Mouse (Mus musculus) intestine, embryonic 15.5 days (tissue): ENCODE results near the gene Rbp1. TPM values are rescaled to one million over a fixed set of nuclear protein-coding genes. Genes with fewer than 3 reads are reported as not detected.

Experiments used
- ATAC-seq: fragments of 200-750 bp; cut with Nextera tagmentation; 2 replicates; pipeline ENCODE4 v1.8.0; 2017; ENCODE audit warnings: moderate TSS enrichment, moderate library complexity
- H3K27ac ChIP-seq: fragments of 300-500 bp; sonication (generic); 2 replicates; pipeline ENCODE4 v1.5.1; 2015; ENCODE audit warnings: mild to moderate bottlenecking, inconsistent platforms
- H3K27me3 ChIP-seq: fragments of 300-500 bp; sonication (generic); replicated peaks from 2 replicates; pipeline ENCODE4 v1.6.1; 2015; ENCODE audit warnings: inconsistent platforms
- H3K36me3 ChIP-seq: fragments of 300-500 bp; sonication (generic); 2 replicates; pipeline ENCODE4 v1.6.1; 2015; ENCODE audit warnings: inconsistent platforms
- H3K4me1 ChIP-seq: fragments of 300-500 bp; sonication (generic); replicated peaks from 2 replicates; pipeline ENCODE4 v1.6.1; 2015; ENCODE audit warnings: inconsistent platforms
- H3K4me2 ChIP-seq: fragments of 300-500 bp; sonication (generic); replicated peaks from 2 replicates; pipeline ENCODE4 v1.6.1; 2015; ENCODE audit warnings: mild to moderate bottlenecking, inconsistent platforms
- H3K4me3 ChIP-seq: fragments of 300-500 bp; sonication (generic); replicated peaks from 2 replicates; pipeline ENCODE4 v1.5.1; 2015; ENCODE audit warnings: inconsistent platforms
- H3K9ac ChIP-seq: fragments of 300-500 bp; sonication (generic); 2 replicates; pipeline ENCODE4 v1.6.1; 2015; ENCODE audit warnings: inconsistent platforms
- H3K9me3 ChIP-seq: fragments of 300-500 bp; sonication (generic); 2 replicates; pipeline ENCODE4 v1.6.1; 2016; ENCODE audit warnings: inconsistent platforms
- WGBS: fragments of 180-500 bp; shearing (Covaris S2); methylation state at CpG from one replicate; pipeline ENCODE4 v1.1.7; 2015; 5-methylcytosine and 5-hydroxymethylcytosine counted together
- polyA plus RNA-seq: library from polyadenylated mRNA; unstranded; fragments of >200 nt; fragmentation: Nextera tagmentation; extraction: Ambion mirVana; gene quantifications from 2 replicates; pipeline ENCODE4 v1.2.1, GENCODE M21; 2015

Rbp1 gene
- polyA plus RNA-seq, 1 experiment from 2014 or later: 66.5 TPM

GRCm38 (mm10) chr9:98482256-98482655 is 59.5 kb downstream of the Rbp1 start:
- Histone ChIP-seq H3K4me2 (no peak overlapping the region), H3K9ac (no peak overlapping the region), H3K4me1 (0 out of 2 replicates have a peak, but pooled peaks cover 2% of the 10 kb centered on the region), H3K27ac (no peak overlapping the region), H3K27me3 (no peaks in the 10 kb centered on the region), H3K4me3 (no peak overlapping the region), H3K9me3 (no peaks in the 10 kb centered on the region), H3K36me3 (no peaks in the 10 kb centered on the region)
- no peak for ATAC-seq
- WGBS: 59% methylated on average over 4 of the region's 4 CpGs

- Histone ChIP-seq H3K9ac (no peak overlapping the region), H3K4me2 (no peak overlapping the region), H3K4me3 (no peak overlapping the region), H3K36me3 (no peaks in the 10 kb centered on the region), H3K9me3 (no peaks in the 10 kb centered on the region), H3K27ac (0 out of 2 replicates have a peak overlapping the region, but pooled peaks have one; percentile 13), H3K4me1 (peaks cover 2% of the 10 kb centered on the region; the same call in 1 of the 2 replicates), H3K27me3 (no peaks in the 10 kb centered on the region)
- 61% methylated on average over 7 of the region's 7 CpGs for WGBS
- ATAC-seq: peak; percentile 74
These were observed 62.3 kb downstream of the Rbp1 start for GRCm38 (mm10) chr9:98485020-98485419.

DNA sequence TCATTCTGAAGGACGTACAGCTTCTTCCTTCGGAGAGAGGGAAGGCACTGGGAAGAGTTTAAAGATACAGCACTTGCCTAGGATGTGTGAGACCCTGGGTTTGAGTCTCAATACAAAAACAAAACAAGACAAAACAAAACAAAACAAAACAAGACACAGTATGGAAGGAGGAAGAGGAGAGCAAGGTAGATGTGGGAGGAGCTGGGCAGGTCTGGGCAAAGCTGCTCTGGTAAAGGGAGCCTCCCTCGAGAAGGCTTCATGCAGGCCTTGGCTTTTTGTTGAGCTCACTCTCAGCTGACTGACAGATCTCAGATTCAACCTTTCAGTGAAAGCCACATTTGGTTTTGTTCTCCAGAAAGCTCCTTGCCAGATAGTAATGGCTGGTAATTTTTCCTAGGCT is 63.1 kb downstream of the Rbp1 start, which contains the start of gene Rbp2:
Gene Rbp2 (plus strand): TSS at position 301 of the 400 bp plus-strand sequence.
- H3K4me1 ChIP-seq: peaks cover 6% of the 10 kb centered on the region; the same call in 1 of the 2 replicates
- no peak for ATAC-seq
- H3K9ac ChIP-seq: no peak within 1 kb of the TSS
- no peak within 1 kb of the TSS for H3K4me2 ChIP-seq
- no peaks in the 10 kb centered on the region for H3K36me3 ChIP-seq
- 0 out of 2 replicates have a peak within 1 kb of the TSS, but pooled peaks have one; percentile 13 for H3K27ac ChIP-seq
- no peaks in the 10 kb centered on the region for H3K9me3 ChIP-seq
- no peaks in the 10 kb centered on the region for H3K27me3 ChIP-seq
- H3K4me3 ChIP-seq: no peak within 1 kb of the TSS
- 82% methylated on average over 3 of the region's 3 CpGs for WGBS

GRCm38 (mm10) chr9:98487273-98487672 is 64.5 kb downstream of the Rbp1 start:
- Histone ChIP-seq H3K27ac (no peak overlapping the region), H3K4me1 (peaks cover 6% of the 10 kb centered on the region; the same call in 1 of the 2 replicates), H3K4me2 (no peak overlapping the region), H3K9me3 (no peaks in the 10 kb centered on the region), H3K4me3 (no peak overlapping the region), H3K27me3 (no peaks in the 10 kb centered on the region), H3K36me3 (no peaks in the 10 kb centered on the region), H3K9ac (no peak overlapping the region)
- 59% methylated on average over 6 of the region's 6 CpGs for WGBS
- no peak for ATAC-seq

GRCm38 (mm10) chr9:98489532-98489931 is 66.8 kb downstream of the Rbp1 start:
- ATAC-seq: peak; percentile 35
- Histone ChIP-seq H3K4me2 (no peak overlapping the region), H3K4me3 (no peak overlapping the region), H3K9ac (no peak overlapping the region), H3K27ac (peak overlapping the region; percentile 67), H3K4me1 (peaks cover 11% of the 10 kb centered on the region; the same call in 1 of the 2 replicates), H3K9me3 (no peaks in the 10 kb centered on the region), H3K27me3 (no peaks in the 10 kb centered on the region), H3K36me3 (no peaks in the 10 kb centered on the region)
- WGBS: 60% methylated on average over 4 of the region's 4 CpGs

- Histone ChIP-seq H3K9me3 (no peaks in the 10 kb centered on the region), H3K27me3 (no peaks in the 10 kb centered on the region), H3K27ac (peak overlapping the region; percentile 67), H3K4me3 (no peak overlapping the region), H3K9ac (no peak overlapping the region), H3K4me1 (peaks cover 10% of the 10 kb centered on the region; the same call in 1 of the 2 replicates), H3K36me3 (no peaks in the 10 kb centered on the region), H3K4me2 (no peak overlapping the region)
- 23% methylated on average over 4 of the region's 4 CpGs for WGBS
- ATAC-seq: peak; percentile 60
These were observed 67.4 kb downstream of the Rbp1 start for GRCm38 (mm10) chr9:98490128-98490527.

GRCm38 (mm10) chr9:98491071-98491470 is 68.3 kb downstream of the Rbp1 start:
- H3K9ac ChIP-seq: no peak overlapping the region

DNA sequence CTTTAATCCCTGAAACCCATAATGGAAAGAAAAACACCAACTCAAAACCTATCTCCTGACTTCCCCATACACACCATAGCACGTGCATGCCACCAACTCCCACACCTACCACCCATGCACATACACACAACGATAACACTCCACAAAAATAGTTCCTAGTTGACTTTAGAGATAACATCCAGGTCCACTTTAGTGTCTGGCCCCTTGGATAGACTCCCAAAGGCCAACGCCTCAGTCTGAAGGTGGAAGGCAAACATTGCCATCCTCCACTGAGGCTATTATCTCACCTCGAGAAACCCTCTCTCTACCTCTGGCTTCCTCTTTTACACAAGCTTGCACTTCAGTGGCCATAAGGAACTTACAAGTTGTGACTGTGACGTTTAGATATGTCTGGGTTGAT is 69.5 kb downstream of the Rbp1 start:
- Histone ChIP-seq H3K9me3 (no peaks in the 10 kb centered on the region), H3K36me3 (no peaks in the 10 kb centered on the region), H3K27me3 (no peaks in the 10 kb centered on the region), H3K4me3 (no peak overlapping the region), H3K4me1 (peaks cover 16% of the 10 kb centered on the region), H3K4me2 (0 out of 2 replicates have a peak overlapping the region, but pooled peaks have one; percentile 6), H3K9ac (no peak overlapping the region), H3K27ac (peak overlapping the region; percentile 51; the same call in 1 of the 2 replicates)
- ATAC-seq: peak; percentile 46
- 54% methylated on average over 5 of the region's 5 CpGs for WGBS

More at GRCm38 (mm10) chr9:98491071-98491470, 68.3 kb downstream of the Rbp1 start:
- H3K4me2 ChIP-seq: no peak overlapping the region
- peaks cover 8% of the 10 kb centered on the region; the same call in 1 of the 2 replicates for H3K4me1 ChIP-seq
- no peak overlapping the region for H3K4me3 ChIP-seq
- no peak overlapping the region for H3K27ac ChIP-seq
- H3K27me3 ChIP-seq: no peaks in the 10 kb centered on the region
- WGBS: 75% methylated on average over 5 of the region's 5 CpGs
- no peak for ATAC-seq
- H3K36me3 ChIP-seq: no peaks in the 10 kb centered on the region
- H3K9me3 ChIP-seq: no peaks in the 10 kb centered on the region

DNA sequence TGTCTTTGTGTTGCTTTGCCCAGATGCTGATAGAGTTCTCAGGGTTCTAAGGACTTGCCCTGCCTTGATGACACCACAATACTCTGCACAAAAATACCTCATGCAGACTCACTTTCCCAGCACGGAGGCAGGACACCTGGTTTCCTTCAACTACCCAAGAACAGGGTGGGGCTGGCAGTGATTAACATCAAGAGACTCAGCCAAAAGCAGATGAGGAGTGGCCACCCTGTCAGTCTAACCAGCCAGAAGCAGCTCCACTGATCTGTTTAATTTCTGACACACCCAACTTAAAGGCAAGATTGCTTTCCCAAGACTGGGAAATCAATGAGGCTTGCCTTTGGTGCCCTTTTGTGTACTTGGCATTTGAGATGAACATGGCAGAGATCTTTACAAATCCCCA is 70.1 kb downstream of the Rbp1 start:
- Histone ChIP-seq H3K27ac (peak overlapping the region; percentile 51), H3K4me1 (peaks cover 22% of the 10 kb centered on the region), H3K9ac (no peak overlapping the region), H3K4me3 (no peak overlapping the region), H3K4me2 (0 out of 2 replicates have a peak overlapping the region, but pooled peaks have one; percentile 6), H3K27me3 (no peaks in the 10 kb centered on the region), H3K36me3 (no peaks in the 10 kb centered on the region), H3K9me3 (no peaks in the 10 kb centered on the region)
- 17% methylated on average over 1 of the region's 1 CpGs for WGBS
- ATAC-seq: peak; percentile 26; the same call in 1 of the 2 replicates

Other genes with a start within 250 kb of the Rbp1 start
- 15.1 and 17.4 TPM in 2 replicates for gene Nmnat3, start 135.5 kb upstream of the Rbp1 start, polyA plus RNA-seq
- 291 and 368 TPM in 2 replicates for gene Rbp2, start 63.2 kb downstream of the Rbp1 start, polyA plus RNA-seq
- gene Copb2, start 140.8 kb downstream of the Rbp1 start, polyA plus RNA-seq: 149 and 156 TPM in 2 replicates
- gene Mrps22, start 178.7 kb downstream of the Rbp1 start, polyA plus RNA-seq: 67.2 and 71.2 TPM in 2 replicates